Mouse (Mus musculus): ENCODE data around the gene Cfhr1. TPM values are rescaled to one million over a fixed set of nuclear protein-coding genes. Genes with fewer than 3 reads are reported as not detected.

The Cfhr1 gene
- not detected in 2 replicates for polyA plus RNA-seq (2014; fragmentation: Nextera tagmentation; extraction: Ambion mirVana)

- ATAC-seq (replicated peaks; ENCODE audit: low FRiP score), result no peak
- Histone ChIP-seq H3K9me3 (ENCODE audit: control insufficient read depth, low read length) (no peaks in the 10 kb centered on the region), H3K4me2 (ENCODE audit: low read depth, low read length, severe bottlenecking) (no peak within 1 kb of the TSS), H3K36me3 (ENCODE audit: control insufficient read depth, insufficient read depth, low read length) (no peaks in the 10 kb centered on the region), H3K4me3 (ENCODE audit: low read depth, low read length) (no peak within 1 kb of the TSS), H3K27ac (ENCODE audit: low read depth, low read length) (no peak within 1 kb of the TSS), H3K4me1 (replicated peaks; ENCODE audit: control insufficient read depth, insufficient read depth, low read length) (no peaks in the 10 kb centered on the region), H3K27me3 (ENCODE audit: control insufficient read depth, insufficient read depth, low read length) (no peaks in the 10 kb centered on the region), H3K9ac (ENCODE audit: low read length) (no peak within 1 kb of the TSS)
- DNase-seq (ENCODE audit: low spot score), result no peak
- 73% methylated on average over 1 of the region's 1 CpGs for WGBS
Measured at GRCm38 (mm10) chr1:139560024-139560423, at the start of gene Cfhr1. Gene Cfhr1, minus strand, starts transcription at chr1:139560272.

GRCm38 (mm10) chr1:139551311-139551710 lies 8.8 kb downstream of the Cfhr1 start:
- WGBS, result 84% methylated on average over 1 of the region's 1 CpGs
- Histone ChIP-seq H3K27ac (ENCODE audit: low read depth, low read length) (no peak overlapping the region), H3K4me1 (replicated peaks; ENCODE audit: control insufficient read depth, insufficient read depth, low read length) (no peaks in the 10 kb centered on the region)

GRCm38 (mm10) chr1:139548536-139548935 lies 11.5 kb downstream of the Cfhr1 start:
- 81% methylated on average over 1 of the region's 1 CpGs for WGBS
- no peak overlapping the region for H3K27ac ChIP-seq (ENCODE audit: low read depth, low read length)
- no peaks in the 10 kb centered on the region for H3K27me3 ChIP-seq (ENCODE audit: control insufficient read depth, insufficient read depth, low read length)
- no peaks in the 10 kb centered on the region for H3K36me3 ChIP-seq (ENCODE audit: control insufficient read depth, insufficient read depth, low read length)
- H3K9ac ChIP-seq (ENCODE audit: low read length), result no peak overlapping the region
- H3K4me2 ChIP-seq (ENCODE audit: low read depth, low read length, severe bottlenecking), result no peak overlapping the region
- ATAC-seq (replicated peaks; ENCODE audit: low FRiP score) (no peak), DNase-seq (ENCODE audit: low spot score) (no peak)
- H3K4me3 ChIP-seq (ENCODE audit: low read depth, low read length), result no peak overlapping the region
- H3K4me1 ChIP-seq (replicated peaks; ENCODE audit: control insufficient read depth, insufficient read depth, low read length), result no peaks in the 10 kb centered on the region
- no peaks in the 10 kb centered on the region for H3K9me3 ChIP-seq (ENCODE audit: control insufficient read depth, low read length)

More at GRCm38 (mm10) chr1:139551311-139551710, 8.8 kb downstream of the Cfhr1 start:
- Histone ChIP-seq H3K36me3 (ENCODE audit: control insufficient read depth, insufficient read depth, low read length) (no peaks in the 10 kb centered on the region), H3K9me3 (ENCODE audit: control insufficient read depth, low read length) (no peaks in the 10 kb centered on the region), H3K4me2 (ENCODE audit: low read depth, low read length, severe bottlenecking) (no peak overlapping the region), H3K4me3 (ENCODE audit: low read depth, low read length) (no peak overlapping the region), H3K27me3 (ENCODE audit: control insufficient read depth, insufficient read depth, low read length) (no peaks in the 10 kb centered on the region), H3K9ac (ENCODE audit: low read length) (no peak overlapping the region)
- ATAC-seq (replicated peaks; ENCODE audit: low FRiP score) (no peak), DNase-seq (ENCODE audit: low spot score) (no peak)

- no peaks in the 10 kb centered on the region for H3K36me3 ChIP-seq (ENCODE audit: control insufficient read depth, insufficient read depth, low read length)
- no peak overlapping the region for H3K27ac ChIP-seq (ENCODE audit: low read depth, low read length)
- DNase-seq (ENCODE audit: low spot score), result no peak
- no peaks in the 10 kb centered on the region for H3K4me1 ChIP-seq (replicated peaks; ENCODE audit: control insufficient read depth, insufficient read depth, low read length)
- H3K9ac ChIP-seq (ENCODE audit: low read length), result no peak overlapping the region
- ATAC-seq (replicated peaks; ENCODE audit: low FRiP score), result no peak
- 93% methylated on average over 12 of the region's 12 CpGs for WGBS
- no peaks in the 10 kb centered on the region for H3K27me3 ChIP-seq (ENCODE audit: control insufficient read depth, insufficient read depth, low read length)
- H3K4me2 ChIP-seq (ENCODE audit: low read depth, low read length, severe bottlenecking), result no peak overlapping the region
- H3K9me3 ChIP-seq (ENCODE audit: control insufficient read depth, low read length), result no peaks in the 10 kb centered on the region
- H3K4me3 ChIP-seq (ENCODE audit: low read depth, low read length), result no peak overlapping the region
Measured at GRCm38 (mm10) chr1:139514556-139514955, 45.5 kb downstream of the Cfhr1 start.

GRCm38 (mm10) chr1:139501258-139501752 lies 58.8 kb downstream of the Cfhr1 start, which contains the start of gene F13b:
Gene F13b, plus strand, starts transcription at chr1:139501702.
- DNase-seq (ENCODE audit: low spot score), result no peak
- ATAC-seq (replicated peaks; ENCODE audit: low FRiP score), result no peak
- WGBS, result 89% methylated on average over 3 of the region's 3 CpGs

GRCm38 (mm10) chr1:139499751-139500150 lies 60.3 kb downstream of the Cfhr1 start:
- ATAC-seq (replicated peaks; ENCODE audit: low FRiP score) (no peak), DNase-seq (ENCODE audit: low spot score) (no peak)
- H3K27me3 ChIP-seq (ENCODE audit: control insufficient read depth, insufficient read depth, low read length), result no peaks in the 10 kb centered on the region
- H3K27ac ChIP-seq (ENCODE audit: low read depth, low read length), result no peak overlapping the region
- no peak overlapping the region for H3K4me3 ChIP-seq (ENCODE audit: low read depth, low read length)
- no peaks in the 10 kb centered on the region for H3K9me3 ChIP-seq (ENCODE audit: control insufficient read depth, low read length)
- H3K9ac ChIP-seq (ENCODE audit: low read length), result no peak overlapping the region
- no peaks in the 10 kb centered on the region for H3K4me1 ChIP-seq (replicated peaks; ENCODE audit: control insufficient read depth, insufficient read depth, low read length)
- H3K36me3 ChIP-seq (ENCODE audit: control insufficient read depth, insufficient read depth, low read length), result peaks cover 3% of the 10 kb centered on the region; the same call in 1 of the 2 replicates
- H3K4me2 ChIP-seq (ENCODE audit: low read depth, low read length, severe bottlenecking), result no peak overlapping the region

More at GRCm38 (mm10) chr1:139501258-139501752, 58.8 kb downstream of the Cfhr1 start, which contains the start of gene F13b:
- Histone ChIP-seq H3K4me3 (ENCODE audit: low read depth, low read length) (no peak within 1 kb of the TSS), H3K9ac (ENCODE audit: low read length) (no peak within 1 kb of the TSS), H3K36me3 (ENCODE audit: control insufficient read depth, insufficient read depth, low read length) (no peaks in the 10 kb centered on the region; the same call in 1 of the 2 replicates), H3K4me1 (replicated peaks; ENCODE audit: control insufficient read depth, insufficient read depth, low read length) (no peaks in the 10 kb centered on the region), H3K4me2 (ENCODE audit: low read depth, low read length, severe bottlenecking) (no peak within 1 kb of the TSS), H3K27me3 (ENCODE audit: control insufficient read depth, insufficient read depth, low read length) (no peaks in the 10 kb centered on the region), H3K27ac (ENCODE audit: low read depth, low read length) (no peak within 1 kb of the TSS), H3K9me3 (ENCODE audit: control insufficient read depth, low read length) (no peaks in the 10 kb centered on the region)

Other genes with a start within 250 kb of the Cfhr1 start
- 2.0 and 2.1 TPM in 2 replicates for gene Crb1, start 183.2 kb downstream of the Cfhr1 start, polyA plus RNA-seq (2014; fragmentation: Nextera tagmentation; extraction: Ambion mirVana)
- 18.3 and 21.0 TPM in 2 replicates for gene Zbtb41, start 138.0 kb downstream of the Cfhr1 start, polyA plus RNA-seq (2014; fragmentation: Nextera tagmentation; extraction: Ambion mirVana)
- gene Aspm, start 105.5 kb downstream of the Cfhr1 start, polyA plus RNA-seq (2014; fragmentation: Nextera tagmentation; extraction: Ambion mirVana), result 33.1 and 34.3 TPM in 2 replicates
- not detected in 2 replicates for gene F13b, start 58.6 kb downstream of the Cfhr1 start, polyA plus RNA-seq (2014; fragmentation: Nextera tagmentation; extraction: Ambion mirVana)
- not detected in 2 replicates for gene Gm4788, start 221.0 kb upstream of the Cfhr1 start, polyA plus RNA-seq (2014; fragmentation: Nextera tagmentation; extraction: Ambion mirVana)